Mouse (Mus musculus): ENCODE measurements around the gene Bhmt2.
A peak's percentile ranks its signal among the peaks of the same experiment; 100 is the strongest.

The Bhmt2 gene

DNA sequence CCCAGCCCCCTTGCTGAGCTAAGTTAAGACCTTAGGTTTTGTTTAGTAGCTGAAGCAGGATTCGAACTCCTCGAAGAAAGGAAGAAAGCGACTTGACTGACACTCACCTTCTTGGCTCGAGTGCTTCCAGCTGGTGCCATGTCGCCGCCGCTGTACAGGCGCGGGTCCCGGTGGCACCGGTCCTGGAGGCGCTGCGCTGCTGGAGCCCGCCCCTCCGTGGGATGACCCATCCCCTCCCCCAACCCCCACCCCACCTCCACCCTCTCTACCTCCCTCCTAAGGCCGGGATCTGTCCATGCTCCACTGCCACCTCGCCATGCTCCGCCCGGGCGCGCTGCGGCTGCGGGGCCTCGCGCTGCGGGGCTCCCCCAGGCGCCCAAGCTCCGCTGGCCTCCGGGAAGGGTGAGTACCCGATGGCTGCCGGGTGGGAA lies at the start of gene Bhmt2, which contains the start of gene Dmgdh:
TSS of gene Bhmt2 (minus strand) at position 172 of the 431 bp plus-strand sequence.
TSS of gene Dmgdh (plus strand) at position 303 of the 431 bp plus-strand sequence.
- ATAC-seq (ENCODE audit: low TSS enrichment) = no peak

DNA sequence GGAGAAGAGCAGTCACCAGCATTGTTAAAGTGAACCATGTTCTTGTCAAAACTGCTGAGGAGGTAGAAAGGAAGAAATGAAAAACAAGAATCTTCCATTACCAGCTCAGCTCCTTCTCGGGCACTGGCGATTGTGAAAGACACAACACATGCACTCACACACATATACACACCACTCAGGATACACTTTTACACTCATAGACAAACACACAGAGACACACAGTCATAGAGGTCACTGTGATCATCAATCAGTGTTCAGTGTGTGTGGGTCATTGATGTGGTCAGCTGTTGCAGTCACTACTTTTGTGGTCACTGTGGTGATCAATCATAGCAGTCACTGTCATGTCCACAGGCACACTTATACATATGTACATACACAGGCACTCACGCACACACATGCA lies 49.4 kb upstream of the Bhmt2 start:
- no peak for ATAC-seq (ENCODE audit: low TSS enrichment)

DNA sequence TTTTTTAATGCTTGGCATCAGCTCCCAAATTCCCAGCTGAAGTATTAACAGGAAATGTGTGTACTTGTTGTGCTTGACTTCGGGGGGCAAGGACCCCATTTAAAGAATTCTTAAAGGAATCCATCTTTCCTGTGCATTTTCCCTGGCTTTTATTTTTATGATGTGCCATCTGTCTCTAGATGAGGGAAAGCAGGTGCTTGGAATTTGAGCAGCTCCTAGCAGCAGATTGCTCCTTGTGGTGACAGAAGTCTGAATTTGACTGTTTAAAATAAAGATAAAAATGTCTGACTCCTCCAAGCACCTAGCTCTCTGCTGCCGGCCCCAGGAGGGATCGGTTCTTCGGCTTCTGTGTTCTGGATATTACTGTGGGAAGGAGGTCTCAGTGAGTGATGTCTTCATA lies 47.8 kb upstream of the Bhmt2 start:
- peak; percentile 60 for ATAC-seq (ENCODE audit: low TSS enrichment)

DNA sequence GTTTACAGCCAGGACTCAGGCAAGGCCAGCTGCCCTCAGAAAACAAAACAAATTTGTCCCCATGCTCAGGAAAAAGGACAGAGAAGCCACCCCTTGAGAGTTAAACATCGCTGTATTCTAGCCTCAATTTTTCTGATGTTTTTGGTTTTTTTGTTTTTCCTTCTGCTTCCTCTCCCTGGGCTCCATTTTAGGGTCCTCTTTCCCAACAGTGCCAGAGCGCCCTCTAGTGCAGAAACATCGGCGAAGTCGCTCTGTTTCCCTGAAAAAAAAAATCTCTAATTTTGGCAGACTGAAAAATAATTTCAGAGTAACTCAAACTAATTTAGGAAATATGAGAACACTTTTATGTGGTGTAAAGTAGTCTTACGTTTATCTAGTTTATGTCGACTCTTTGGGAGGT lies 44.8 kb upstream of the Bhmt2 start:
- ATAC-seq (ENCODE audit: low TSS enrichment) = peak; percentile 69

DNA sequence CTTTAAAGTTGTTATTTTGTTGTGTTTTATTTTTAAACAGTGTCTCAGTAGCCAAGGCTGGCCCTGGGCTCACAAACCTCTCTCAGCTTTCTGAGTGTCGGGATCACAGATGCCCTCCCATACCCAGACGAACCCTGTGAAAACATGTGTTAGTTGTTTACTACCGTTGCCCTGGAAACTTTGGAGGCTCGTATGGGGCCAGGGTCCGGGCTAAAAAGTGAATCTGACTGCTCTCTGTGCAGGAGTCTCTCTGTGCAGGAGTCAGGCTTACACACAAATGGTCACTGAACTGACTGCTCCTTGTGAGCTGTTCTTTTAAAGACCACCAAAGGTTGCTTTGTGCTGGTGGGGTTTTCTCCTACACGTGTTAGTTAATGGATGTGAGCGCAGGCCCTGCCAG lies 43.0 kb upstream of the Bhmt2 start:
- ATAC-seq (ENCODE audit: low TSS enrichment) = no peak

DNA sequence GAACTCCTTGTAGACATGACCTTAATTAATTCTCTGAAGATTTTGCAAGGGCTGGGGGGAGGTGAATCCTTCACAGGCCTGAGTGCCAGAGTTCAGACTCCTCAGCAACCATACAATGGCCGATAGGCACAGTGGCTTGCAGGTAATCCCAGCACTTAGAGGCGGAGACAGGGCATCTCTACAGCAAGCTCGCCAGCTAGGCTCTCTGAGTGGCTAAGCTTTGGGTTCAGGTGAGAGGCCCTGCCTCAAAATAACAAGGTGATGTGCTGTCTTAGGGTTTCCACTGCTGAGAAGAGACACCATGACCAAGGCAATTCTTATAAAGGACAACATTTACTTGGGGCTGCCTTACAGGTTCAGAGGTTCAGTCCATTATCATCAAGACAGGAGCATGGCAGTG lies 39.7 kb upstream of the Bhmt2 start:
- no peak for ATAC-seq (ENCODE audit: low TSS enrichment)

DNA sequence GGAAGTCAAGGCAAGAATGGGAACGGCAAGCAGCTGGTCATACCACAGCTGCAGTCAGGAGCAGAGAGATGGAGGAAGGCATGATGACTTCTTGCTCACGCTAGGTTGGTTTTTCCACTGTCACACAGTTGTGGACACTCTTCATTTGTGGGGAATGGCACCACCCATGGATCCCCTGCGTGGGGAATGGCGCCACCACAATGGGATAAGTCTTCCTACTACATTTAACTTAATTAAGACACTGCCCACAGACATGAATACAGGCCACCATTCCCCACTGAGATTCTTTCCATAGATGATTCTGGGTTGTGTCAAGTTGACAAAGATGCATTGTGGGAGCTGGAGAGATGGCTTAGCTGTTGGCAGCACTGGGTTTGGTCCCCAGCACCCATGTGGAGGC lies 38.3 kb upstream of the Bhmt2 start:
- no peak for ATAC-seq (ENCODE audit: low TSS enrichment)

DNA sequence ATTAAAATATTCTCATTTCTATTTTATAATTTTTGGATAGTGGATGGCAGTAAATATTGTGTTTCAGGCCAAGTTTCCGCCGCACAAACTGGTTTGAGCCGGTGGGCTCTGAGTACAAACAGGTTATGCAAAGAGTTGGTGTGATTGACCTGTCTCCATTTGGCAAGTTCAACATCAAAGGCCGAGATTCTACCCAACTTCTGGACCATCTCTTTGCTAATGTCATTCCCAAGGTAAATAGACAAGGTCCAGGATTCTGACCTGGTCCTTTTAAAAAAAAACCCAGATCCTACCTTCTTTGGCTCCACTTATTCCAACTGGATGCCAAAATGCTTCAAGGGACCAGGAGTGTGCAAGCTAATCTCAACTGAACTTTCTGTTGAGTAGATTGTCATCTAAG lies 37.1 kb upstream of the Bhmt2 start:
- ATAC-seq (ENCODE audit: low TSS enrichment) = no peak

DNA sequence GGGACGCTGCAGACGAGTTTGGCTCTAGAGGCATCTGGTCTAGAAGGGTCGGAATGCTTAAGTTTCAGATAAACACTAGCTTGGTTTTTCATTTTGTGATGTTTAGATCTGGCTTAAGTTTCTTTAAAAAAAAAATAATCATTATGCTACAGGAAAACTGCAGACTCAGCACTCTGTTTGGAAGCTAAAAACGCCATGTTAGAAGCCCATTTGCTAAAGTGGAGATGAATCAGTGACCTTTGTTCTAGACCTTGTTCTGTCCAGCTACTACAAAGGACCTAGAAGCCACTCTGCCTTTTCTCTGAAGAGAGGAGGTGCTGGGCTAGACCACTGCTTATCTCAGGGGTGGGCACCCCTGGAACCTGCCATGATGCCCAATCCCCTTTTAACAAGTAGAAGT lies 36.2 kb upstream of the Bhmt2 start:
- no peak for ATAC-seq (ENCODE audit: low TSS enrichment)

DNA sequence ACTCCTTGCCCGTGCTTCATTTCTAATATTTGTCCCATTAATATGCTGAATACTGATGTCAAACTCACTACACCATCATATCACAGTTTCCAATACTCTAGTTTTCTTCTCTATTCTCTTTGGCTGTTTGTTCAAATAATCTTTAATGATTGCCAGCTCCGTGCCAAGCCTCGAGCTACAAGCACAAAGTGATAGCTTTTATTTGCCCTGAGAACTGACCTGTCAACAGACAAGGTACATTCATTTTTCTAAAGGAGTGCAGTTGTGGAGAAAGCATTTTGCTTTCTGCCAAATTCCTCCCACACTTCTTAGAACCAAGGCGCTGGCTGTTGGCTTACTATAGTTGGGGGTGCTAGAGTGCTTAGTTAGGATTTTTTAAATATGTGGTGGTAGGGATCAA lies 33.2 kb upstream of the Bhmt2 start:
- no peak for ATAC-seq (ENCODE audit: low TSS enrichment)

DNA sequence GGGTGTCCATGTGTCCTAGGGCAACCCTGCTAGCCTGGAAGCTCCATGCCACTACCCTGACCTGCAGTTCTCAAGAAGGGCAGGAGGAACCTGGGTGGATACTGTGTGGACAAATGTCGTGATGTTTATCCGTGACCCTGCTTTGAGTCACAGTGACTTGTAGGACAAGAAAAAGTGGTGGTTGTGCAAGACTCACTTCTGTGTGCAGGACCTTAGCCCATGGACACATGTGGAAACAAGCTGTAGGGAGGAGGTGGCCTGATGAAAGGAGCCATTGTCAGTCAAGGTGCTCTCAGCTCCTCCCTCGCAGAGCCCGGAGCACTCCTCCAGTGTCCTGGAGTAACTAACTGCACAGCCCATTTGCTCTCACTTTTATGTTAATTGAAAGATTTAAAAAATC lies 31.6 kb upstream of the Bhmt2 start:
- no peak for ATAC-seq (ENCODE audit: low TSS enrichment)

DNA sequence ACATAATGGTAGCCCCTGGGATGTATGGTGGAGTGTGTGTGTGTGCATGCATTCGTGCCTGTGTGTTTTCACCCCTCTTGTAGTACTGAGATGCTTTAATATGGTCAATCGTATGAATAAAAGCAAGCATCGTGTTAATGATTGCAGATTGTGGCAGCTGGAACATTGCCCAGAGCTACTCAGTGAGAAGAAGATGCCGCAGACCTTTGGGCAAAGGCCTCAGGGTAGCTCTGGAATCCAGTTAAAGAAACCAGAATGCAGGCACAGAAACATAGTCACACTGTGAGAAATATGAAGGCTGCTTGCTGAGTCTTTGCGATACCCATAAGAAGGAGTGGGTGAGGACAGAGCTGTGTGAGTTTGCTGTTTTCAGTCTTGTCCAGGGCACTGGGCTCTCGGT lies 24.8 kb upstream of the Bhmt2 start:
- ATAC-seq (ENCODE audit: low TSS enrichment) = no peak

DNA sequence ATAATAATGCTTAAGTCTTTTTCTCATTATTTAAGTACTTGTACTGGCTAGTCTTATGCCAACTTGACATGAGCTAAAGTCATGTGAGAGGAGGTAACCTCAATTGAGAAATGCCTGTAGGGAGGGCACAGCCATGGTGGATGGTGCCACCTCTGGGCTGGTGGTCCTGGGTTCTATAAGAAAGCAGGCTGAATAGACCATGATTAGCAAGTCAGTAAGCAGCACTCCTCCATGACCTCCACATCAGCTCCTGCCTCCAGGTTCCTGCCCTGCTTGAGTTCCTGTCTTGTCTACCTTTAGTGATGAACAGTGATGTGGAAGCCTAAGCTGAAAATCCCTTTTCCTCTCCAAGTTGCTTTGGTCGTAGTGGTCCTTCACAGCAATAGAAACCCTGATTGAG lies 16.7 kb upstream of the Bhmt2 start:
- no peak for ATAC-seq (ENCODE audit: low TSS enrichment)

DNA sequence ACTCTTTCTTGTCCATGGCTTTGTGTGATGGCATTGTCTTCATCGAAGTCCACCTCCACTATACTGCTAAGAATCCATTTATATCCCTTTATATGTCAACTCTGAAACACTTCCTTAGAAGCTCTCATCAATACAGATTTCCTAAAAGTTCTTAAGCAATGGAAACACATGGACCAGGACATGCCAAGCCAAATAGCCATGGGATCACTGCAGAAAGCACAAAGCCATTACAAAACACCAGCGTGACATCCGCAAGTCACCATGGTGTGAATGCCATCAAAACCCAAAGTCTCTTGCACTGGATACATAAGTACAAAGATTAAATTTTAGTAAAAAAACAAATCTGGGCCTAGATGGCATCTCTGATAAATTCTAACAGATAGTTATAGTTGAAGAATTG lies 15.5 kb upstream of the Bhmt2 start:
- no peak for ATAC-seq (ENCODE audit: low TSS enrichment)

DNA sequence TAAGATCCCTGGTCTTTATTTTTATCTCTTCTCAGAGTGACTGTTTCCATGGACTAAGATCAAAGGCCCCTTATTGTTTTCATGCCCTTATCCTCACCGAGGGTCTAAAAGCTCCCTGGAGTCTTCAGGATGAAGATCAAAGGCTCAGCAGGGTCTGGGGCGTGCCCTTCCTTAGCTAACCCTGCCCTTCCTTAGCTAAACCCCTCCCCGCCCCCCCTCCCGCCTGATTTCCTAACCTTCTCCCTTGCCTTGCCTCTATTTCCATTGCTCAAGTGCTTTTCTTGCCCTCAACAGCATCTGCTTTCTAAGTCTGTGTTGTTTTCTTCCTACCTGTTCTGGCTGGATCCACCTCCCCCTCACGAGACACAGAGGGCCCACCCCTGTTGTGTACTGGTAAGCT lies 13.2 kb upstream of the Bhmt2 start:
- no peak for ATAC-seq (ENCODE audit: low TSS enrichment)

DNA sequence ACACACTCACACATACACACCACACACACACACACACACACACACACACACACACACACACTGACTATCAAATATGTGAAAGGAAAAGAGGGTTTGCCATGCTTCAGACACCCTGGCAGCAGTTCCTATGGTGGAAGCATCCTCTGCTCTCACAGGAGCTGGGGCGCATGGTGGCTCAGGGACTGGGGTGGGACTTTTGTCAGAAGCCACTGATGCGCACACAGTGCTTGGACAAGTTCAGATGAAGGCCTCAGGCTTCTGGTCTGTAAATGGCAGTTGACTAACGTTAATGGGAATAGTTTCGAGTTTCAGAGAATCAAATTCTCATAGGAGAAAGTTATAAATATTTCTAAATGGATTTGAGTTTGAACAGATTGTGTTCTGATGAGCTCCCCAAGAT lies 11.1 kb upstream of the Bhmt2 start:
- no peak for ATAC-seq (ENCODE audit: low TSS enrichment)

DNA sequence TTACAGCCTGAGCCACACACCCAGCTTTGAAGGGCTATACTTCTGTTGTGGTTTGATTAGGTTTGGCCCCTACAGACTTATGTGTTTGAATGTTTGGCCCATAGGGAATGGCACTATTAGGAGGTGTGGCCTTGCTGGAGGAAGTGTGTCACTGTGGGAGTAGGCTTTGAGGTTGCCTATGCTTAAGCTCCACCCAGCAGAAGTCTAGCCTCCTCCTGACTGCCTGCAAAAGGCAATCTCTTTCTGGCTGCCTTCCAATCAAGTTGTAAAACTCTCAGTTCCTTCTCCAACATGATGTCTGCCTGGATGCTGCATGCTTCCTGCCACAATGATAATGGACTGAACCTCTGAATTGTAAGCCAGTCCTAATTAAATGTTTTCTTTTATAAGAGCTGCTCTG lies 9.2 kb upstream of the Bhmt2 start:
- ATAC-seq (ENCODE audit: low TSS enrichment) = no peak

DNA sequence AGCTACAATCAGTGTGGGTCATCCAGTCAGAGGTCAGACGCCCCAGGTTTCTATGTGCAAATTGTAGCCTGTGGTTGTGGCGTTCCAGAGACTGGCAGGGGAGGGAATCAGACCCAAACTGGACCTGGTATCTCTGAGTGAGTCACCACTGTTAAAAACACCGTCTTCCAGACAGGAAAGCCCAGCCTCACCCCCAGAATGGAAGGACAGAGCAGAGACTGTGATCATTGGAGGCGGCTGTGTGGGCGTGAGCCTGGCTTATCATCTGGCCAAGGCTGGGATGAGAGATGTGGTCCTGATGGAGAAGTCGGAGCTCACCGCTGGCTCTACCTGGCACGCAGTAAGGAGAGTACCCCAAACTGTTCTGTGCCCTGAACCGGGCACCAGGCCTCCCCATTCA lies 2.8 kb upstream of the Bhmt2 start:
- peak; percentile 73 for ATAC-seq (ENCODE audit: low TSS enrichment)

DNA sequence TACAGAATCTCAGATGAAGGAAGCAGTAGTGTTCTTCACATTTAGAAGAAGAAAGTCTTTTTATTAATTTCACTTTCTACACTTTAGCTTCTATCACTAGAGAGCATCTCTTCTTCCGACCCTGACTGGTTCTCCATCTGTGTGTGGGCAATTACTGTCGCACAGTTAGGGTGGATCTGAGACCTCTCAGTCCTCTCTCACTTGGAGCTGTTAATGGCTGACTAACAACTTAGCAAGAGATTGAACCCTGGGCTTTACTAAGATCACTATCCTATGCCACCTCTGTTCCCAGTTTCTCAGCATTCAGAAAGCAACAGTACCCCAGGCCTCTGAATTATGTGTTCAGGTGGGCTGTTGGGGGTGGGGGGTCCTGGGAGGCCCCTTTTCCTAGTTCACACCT lies 806 bp downstream of the Bhmt2 start:
- ATAC-seq (ENCODE audit: low TSS enrichment) = no peak

DNA sequence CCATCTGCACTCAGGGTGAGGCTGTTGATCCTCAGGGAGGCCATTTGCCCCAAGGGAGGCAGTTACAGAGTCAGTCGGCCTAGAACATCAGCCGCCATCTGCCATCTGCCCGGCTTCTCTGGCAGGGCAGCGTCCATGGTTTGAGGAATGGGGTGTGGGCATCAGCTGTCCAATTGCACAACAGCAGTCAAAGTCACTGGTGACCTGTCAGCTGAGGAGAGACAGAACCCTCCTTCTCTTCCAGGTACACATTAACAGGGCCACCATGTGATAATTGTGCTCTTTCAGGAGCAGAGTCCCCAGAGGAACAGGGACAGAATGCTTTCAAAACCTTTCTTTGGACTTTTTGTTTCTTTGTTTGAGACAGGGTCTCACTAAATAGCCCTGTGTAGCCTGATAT lies 1.7 kb downstream of the Bhmt2 start:
- ATAC-seq (ENCODE audit: low TSS enrichment) = no peak

DNA sequence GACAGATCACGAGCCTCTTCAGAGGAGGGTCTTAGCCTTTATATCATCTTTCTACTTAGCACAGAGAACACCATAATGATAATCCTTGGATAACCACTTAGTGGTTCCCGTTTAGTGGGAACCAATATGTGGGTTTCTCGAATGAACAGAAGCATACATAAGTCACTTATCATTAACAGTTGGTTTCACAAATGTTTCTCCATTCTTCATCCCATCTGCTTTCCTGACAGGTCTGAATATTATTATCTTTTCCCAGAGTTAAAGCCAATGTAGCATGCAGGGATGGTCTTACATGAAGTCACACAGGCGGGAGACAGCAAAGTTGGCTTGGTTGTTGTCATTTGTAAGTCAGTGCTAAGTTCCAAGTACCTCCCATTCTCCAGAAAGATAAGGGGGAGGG lies 6.5 kb downstream of the Bhmt2 start:
- no peak for ATAC-seq (ENCODE audit: low TSS enrichment)

DNA sequence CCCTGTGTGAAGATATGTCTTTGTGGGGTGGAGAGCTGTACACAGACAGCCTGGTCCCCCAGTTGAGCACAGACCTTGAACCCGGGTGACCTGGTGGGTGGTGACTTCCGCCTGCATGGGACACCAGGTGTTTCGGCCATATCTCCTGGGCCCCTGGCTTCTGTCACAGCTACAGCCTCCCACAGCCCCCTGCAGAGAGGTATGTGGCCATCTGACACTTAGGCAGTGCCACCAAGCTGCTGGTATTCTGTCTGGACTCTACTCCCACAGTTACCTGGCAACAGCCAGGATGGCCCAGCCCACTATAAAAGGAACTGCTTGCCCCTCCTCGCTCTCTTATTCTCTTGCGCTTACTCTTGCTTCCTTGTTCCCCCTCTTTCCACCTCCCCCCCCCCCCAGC lies 16.2 kb downstream of the Bhmt2 start:
- ATAC-seq (ENCODE audit: low TSS enrichment) = no peak

DNA sequence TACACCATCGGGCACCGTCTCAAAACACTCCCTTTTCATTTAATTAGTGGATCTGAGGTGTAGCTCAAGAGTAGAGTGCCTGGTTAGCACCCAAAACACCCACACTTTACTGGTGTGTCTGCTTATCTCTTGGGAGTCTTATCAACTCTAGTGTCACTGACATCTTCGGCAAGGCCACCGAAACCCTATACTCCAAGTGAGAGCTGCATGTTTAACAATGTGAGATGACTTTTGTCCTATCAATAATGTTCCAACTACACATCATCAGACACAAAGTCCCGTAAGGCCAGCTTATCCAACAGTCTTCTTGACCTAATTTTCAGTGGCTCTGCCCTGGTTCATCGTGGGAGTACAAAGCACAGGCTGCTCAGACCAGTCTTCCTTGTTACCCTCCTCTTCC lies 20.7 kb downstream of the Bhmt2 start:
- ATAC-seq (ENCODE audit: low TSS enrichment) = no peak

DNA sequence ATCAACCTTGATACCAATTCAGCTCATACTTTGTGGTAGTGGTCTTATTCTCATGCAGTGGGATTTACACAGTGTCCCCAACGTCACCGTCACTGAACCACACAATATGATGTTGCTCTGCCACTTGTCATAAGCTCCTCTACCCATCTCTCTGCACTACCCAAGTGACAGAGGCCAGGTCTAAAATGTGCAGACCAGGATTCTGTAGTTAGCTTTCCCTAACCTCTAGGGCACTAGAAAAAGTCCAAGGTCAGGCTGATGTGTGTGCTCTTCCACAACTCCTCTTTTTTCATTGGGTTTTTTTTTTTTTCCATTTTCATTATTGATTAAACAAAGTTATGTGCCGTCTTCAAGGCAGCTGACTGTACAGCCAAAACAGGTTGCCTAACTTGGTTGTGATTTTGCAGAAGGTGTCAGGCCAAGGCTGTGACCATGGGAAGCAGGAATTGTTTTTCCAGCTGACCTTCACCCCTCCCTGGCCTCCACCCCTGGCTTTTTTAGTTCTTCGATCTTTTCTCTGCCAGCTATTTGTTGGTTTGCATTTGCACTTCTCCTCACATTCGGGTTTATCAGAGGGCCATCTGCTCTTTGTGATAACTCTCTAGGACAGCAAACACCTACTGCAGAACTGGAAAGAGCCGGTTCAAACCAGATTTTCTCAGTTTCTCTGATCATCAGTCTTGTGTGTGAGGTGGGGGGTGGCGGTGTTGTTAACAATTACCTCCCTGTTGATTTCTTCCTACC lies 25.5 kb downstream of the Bhmt2 start:
- no peak for ATAC-seq (ENCODE audit: low TSS enrichment)

All from frontal cortex, adult (tissue).